Mouse (Mus musculus): ENCODE results near the gene Gm20532. TPM values are rescaled to one million over a fixed set of nuclear protein-coding genes. Genes with fewer than 3 reads are reported as not detected.

Gene Gm20532
- total RNA-seq, 2 experiments from 2014 or later = not detected

DNA sequence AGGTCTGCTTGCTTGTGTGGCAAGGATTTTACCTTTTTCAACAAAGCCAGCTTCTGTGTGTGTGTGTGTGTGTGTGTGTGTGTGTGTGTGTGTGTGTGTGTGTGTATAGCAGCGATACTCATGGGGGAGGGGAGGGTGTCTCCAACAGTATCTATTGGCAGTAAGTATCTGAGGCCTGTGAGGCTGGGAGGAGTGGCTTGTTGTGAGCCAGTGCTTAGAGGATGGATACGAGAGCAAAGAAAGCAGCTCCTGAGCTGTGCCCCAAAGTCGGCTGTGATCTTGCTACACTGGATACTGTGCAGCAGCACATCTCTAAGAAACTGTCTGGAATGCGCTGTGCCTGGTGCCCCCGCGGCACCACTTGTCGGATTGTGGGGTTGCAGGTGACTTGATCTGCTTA, 31.5 kb downstream of the Gm20532 start:
- DNase-seq (ENCODE audit: low spot score in 2 of 2) = no peak

DNA sequence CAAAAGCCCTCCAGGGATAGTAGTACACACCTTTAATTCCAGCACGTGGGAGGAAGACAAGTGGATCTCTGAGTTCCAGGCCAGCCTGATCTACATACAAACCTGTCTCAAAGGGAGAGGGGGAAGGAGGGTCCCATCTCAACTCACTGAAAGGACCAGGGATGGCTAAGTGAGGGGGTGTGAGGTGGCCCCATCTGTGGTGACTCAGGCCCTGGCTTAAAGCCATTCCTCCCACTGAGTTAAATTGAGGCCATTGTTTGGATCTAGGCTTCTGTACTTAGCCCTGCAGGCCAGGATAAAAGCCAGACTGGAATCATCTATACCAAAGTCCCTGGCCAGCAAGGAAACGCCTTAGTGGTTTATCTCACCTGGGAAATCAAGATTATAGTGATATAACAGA, 34.8 kb downstream of the Gm20532 start:
- no peak for DNase-seq (ENCODE audit: low spot score in 2 of 2)

DNA sequence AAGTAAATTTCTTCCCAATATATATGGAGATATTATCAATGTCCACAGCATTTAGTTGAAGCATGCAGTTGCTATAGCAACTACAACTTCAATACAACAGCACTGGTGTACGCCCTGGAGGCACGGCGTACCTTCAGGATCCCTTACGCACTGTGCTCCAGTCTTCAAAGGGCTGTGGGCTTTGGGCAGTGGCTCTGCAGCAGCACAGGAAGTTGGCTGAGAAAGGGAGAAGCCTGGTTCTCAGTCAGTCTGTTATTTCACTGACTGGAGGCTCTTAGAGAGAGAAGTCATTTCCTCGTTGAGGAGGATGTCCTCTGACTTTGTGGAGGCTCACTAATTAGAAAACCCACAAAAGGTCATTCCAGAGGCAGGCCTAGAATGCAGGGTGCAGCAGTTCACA, 36.5 kb downstream of the Gm20532 start:
- no peak for DNase-seq (ENCODE audit: low spot score in 2 of 2)

DNA sequence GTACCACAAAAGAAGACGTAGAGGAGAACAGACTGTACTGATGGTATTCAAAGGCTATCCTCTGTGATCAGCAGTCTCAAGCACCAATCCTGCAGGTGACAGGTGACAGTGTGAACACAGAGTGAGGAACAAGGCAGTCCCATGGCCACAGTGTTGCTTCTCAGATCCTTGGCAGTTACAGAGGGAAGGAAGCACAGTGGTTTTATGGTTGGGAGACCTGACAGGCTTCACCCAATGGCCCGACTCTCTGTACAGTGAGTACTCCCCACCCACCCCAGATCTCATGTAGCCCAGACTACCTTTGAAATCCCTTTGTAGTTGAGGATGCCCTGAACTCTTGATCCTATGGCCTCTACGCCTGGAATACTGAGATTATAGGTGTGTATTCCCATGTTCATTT, 39.0 kb downstream of the Gm20532 start:
- no peak for DNase-seq (ENCODE audit: low spot score in 2 of 2)

DNA sequence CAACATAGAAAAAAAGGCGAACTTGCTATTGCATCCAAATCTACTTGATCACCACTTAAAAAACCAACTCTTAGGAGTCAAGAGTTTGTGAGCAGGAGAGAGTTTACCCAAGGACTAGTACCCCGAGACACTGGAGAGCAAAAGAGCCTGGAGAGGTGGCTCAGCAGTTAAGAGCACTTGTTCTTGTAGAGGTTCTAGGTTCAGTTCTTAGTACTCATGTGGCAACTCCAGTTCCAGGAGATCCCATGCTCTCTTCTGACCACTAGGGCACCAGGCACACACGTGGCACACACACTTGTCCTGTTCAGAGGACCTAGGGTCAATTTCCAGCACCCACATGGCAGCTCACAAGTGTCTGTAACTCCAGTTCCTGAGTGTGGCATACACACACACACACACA, 39.6 kb downstream of the Gm20532 start:
- DNase-seq (ENCODE audit: low spot score in 2 of 2) = no peak

- peak; percentile 77 to 87 for DNase-seq (ENCODE audit: low spot score in 2 of 2)
Observed at GRCm38 (mm10) chr2:26627921-26628739, 41.7 kb downstream of the Gm20532 start, which contains the start of gene Fam69b. Gene Fam69b (plus strand): TSS chr2:26628457.

DNA sequence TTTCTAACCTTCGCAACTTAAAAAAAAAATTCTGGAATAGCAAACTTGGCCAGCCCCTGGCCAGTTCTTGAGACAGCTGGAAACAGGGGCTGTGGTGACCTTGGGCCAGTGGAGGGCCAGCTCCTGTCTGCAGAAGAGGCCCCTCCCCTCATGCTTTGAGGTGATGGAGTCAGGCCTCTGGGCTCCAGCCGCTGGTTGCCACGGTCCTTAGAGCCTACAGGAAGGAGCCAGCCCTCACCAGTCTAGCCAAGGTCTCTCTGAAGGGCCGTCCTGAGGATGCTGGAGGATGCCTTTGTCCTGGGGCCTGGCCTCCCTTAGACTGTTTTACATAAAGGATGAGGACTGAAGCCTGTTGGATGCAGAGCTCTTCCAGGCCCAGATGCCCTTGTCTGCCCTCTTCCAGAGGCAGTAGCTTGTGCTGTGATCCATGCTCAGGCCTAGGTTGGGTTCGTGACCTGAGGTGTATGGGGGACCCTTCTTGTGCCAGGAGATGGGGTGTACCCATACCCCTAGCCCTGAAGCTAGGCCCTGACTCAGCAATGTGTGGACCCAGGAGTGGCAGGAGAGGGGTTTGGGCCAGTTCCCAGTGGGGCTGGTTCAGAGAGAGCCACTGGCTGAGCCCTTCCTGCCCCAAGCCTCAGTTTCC, 42.5 kb downstream of the Gm20532 start:
- DNase-seq (ENCODE audit: low spot score in 2 of 2) = no peak

GRCm38 (mm10) chr2:26632541-26633395, 46.3 kb downstream of the Gm20532 start:
- DNase-seq (ENCODE audit: low spot score in 2 of 2) = no peak

DNA sequence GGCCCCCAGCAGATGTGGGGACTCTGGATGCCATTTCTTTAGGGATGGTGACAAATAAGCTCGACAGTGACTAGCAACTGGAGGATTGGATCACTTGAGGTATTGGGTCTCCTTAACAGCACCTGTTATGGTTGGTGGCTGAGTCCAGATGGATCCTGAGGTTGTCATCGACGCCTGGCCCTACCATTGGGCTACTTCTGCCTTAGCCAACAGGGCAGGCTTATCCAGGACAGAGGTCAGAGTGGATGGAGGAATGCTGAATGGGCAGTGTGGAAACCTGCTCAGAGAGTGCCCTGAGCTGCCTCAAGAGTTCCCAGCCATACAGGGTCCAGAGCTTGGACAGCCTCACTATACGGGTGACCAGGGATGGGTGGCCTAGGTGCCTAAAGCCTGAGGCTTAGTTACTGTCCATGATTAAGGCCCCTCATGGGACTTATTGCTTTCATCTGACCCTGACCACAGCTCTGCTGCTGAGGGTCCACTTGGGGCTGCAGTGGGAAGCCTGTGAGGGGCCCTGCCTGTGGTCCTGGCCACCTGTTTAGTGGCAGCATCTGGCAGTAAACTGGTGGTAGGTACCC, 47.6 kb downstream of the Gm20532 start:
- DNase-seq (ENCODE audit: low spot score in 2 of 2) = no peak

DNA sequence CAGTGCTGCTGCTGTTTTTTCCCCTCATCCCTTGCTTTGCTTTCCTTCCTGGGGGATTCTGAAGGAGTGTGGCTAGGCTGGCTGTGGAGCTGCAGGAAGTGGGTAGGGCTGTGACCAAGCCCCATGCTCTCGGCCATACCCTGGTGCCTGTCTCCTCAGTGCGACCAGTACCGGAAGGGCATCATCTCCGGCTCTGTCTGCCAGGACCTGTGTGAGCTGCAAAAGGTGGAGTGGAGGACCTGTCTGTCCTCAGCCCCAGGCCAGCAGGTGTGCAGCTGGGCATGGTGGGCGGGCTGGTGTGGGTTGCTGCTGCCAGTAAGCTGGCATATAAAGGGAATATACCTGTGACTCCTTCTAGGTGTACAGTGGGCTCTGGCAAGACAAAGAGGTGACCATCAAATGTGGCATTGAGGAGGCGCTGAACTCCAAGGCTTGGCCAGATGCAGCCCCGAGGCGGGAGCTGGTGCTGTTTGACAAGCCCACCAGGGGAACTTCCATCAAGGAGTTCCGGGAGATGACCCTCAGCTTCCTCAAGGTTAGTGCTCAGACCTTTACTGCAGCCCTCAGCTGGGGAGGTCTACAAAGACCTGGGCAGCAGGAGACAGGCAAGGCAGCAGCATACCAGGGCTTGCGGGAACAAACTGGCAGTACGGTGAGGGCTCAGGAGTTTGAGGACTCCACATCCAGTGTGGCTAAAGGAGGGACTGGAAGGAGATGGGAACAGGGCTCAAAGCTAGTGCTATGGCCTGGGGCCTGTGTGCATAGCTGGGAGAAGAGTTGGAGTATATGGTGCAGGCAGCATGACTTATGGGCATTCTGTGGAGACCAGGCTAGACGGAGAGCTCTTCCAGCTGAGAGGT, 48.4 kb downstream of the Gm20532 start:
- no peak for DNase-seq (ENCODE audit: low spot score in 2 of 2)

- DNase-seq (ENCODE audit: low spot score in 2 of 2) = no peak
Observed at GRCm38 (mm10) chr2:26635489-26636324, 49.3 kb downstream of the Gm20532 start.

DNA sequence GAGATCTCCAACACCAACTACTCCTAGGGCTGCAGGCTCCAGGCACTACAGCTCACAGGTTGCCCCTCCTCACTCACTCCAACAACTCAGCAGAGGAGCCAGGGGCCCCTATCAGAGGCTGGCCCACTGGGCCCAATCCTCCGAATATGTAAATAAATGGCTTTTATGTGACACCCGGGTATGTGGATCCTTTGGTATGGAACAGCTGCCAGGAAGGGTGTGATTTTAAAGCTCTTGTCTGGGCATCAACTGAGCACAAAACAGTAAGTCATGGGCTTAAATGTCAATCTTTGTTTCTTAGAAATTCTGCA, 49.8 kb downstream of the Gm20532 start:
- no peak for DNase-seq (ENCODE audit: low spot score in 2 of 2)

- DNase-seq (ENCODE audit: low spot score in 2 of 2) = no peak
Observed at GRCm38 (mm10) chr2:26637316-26637932, 51.0 kb downstream of the Gm20532 start.

GRCm38 (mm10) chr2:26638039-26638438, 51.6 kb downstream of the Gm20532 start:
- DNase-seq (ENCODE audit: low spot score in 2 of 2) = no peak

- no peak for DNase-seq (ENCODE audit: low spot score in 2 of 2)
Observed at GRCm38 (mm10) chr2:26638572-26638971, 52.1 kb downstream of the Gm20532 start.

GRCm38 (mm10) chr2:26639083-26639482, 52.6 kb downstream of the Gm20532 start:
- DNase-seq (ENCODE audit: low spot score in 2 of 2) = no peak

DNA sequence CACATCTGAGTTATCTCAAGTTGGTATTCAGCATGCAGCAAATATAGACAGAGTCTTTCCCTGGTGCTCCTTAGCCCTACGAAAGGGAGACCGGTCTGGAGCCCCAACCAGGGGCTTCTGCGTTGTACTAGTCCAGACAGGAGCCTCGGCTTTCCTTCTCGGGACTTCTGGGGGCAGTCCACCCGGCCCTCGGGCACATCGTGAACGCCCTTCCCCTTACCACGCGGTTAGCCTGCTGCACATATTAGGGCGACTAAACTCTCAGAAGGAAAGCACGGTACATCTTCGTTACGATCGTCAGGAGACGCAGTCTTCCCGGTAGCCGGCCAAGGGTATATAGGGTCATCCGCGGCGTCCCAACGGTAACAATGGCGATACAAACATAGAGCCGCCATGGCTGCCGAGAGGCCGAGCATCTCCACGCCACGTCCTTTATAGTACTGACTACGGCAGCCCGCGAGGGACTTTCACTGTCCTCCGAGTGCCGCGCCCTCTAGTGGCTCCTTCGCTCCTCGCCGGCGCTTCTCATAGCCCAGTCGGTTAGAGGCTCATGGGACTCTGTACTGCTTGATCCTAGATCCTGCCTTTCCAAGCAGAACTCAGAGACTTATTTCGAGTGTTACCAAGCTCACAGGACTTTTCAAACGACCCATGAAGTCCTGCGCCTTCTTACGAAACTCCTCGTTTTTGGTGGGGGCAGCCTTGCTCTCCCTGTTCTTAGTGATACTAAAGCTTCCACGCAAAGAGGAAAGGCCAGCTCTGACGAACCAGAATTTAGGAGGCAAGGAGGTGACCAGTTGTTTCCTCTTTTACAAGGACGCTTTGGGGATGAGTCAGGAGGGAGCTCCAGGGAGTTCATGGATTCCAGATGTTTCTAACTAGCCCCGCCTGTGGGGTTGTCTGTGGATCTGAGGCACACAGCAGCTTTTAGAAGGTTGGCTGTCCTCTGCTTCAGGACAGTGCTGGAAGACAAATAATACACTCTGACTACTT, 53.7 kb downstream of the Gm20532 start:
- peak; percentile 98 for DNase-seq (ENCODE audit: low spot score in 2 of 2)

All from layer of hippocampus, postnatal 14 days (tissue).